ENCODE assay signal across 8 mouse cellular contexts in genomic region chr5:143818461-143818860, GRCm38 (mm10). TPM values are rescaled to one million over a fixed set of nuclear protein-coding genes. Genes with fewer than 3 reads are reported as not detected.
A peak's percentile ranks its signal among the peaks of the same experiment; 100 is the strongest.
DNase-seq lines count a peak whose midpoint lies in the region; ATAC-seq lines count a peak whose summit lies in the region.

No protein-coding gene starts in this region.

- peak overlapping the region; percentile 93 for H3K4me2 ChIP-seq in heart, embryonic 14.5 days (ENCODE audit: low read length)
- H3K4me2 ChIP-seq in heart, embryonic 16.5 days (ENCODE audit: low read depth, low read length), result peak overlapping the region; percentile 86

- no peaks in the 10 kb centered on the region; the same call in 1 of the 2 replicates for H3K27me3 ChIP-seq in heart, embryonic 14.5 days (ENCODE audit: control insufficient read depth, insufficient read depth, low read length)
- no peaks in the 10 kb centered on the region for H3K27me3 ChIP-seq in heart, embryonic 16.5 days (ENCODE audit: control insufficient read depth, insufficient read depth, low read length)

- peak overlapping the region; percentile 65 to 89 for H3K4me3 ChIP-seq in heart, embryonic 14.5 days (ENCODE audit: control insufficient read depth in 1 of 2, insufficient read depth in 1 of 2, low read depth in 1 of 2, low read length in 2 of 2)
- peak overlapping the region; percentile 91 for H3K4me3 ChIP-seq in heart, embryonic 16.5 days (ENCODE audit: low read length)

- no peaks in the 10 kb centered on the region for H3K9me3 ChIP-seq in heart, embryonic 14.5 days (ENCODE audit: control insufficient read depth, low read length)
- no peaks in the 10 kb centered on the region for H3K9me3 ChIP-seq in heart, embryonic 16.5 days (replicated peaks; ENCODE audit: control insufficient read depth, low read length)

- H3K36me3 ChIP-seq in heart, embryonic 14.5 days (ENCODE audit: control insufficient read depth, insufficient read depth, low read length), result no peaks in the 10 kb centered on the region
- H3K36me3 ChIP-seq in heart, embryonic 16.5 days (ENCODE audit: control insufficient read depth, insufficient read depth), result no peaks in the 10 kb centered on the region

- H3K27ac ChIP-seq in heart, embryonic 14.5 days (replicated peaks in 1 of 2; ENCODE audit: control insufficient read depth in 1 of 2, insufficient read depth in 1 of 2, low read depth in 2 of 2, low read length in 2 of 2), result no peak overlapping the region
- H3K27ac ChIP-seq in heart, embryonic 16.5 days (ENCODE audit: low read length), result no peak overlapping the region

- no peak for ATAC-seq in heart, embryonic 14.5 days (ENCODE audit: insufficient number of reproducible peaks, insufficient read depth, low FRiP score, low read depth)
- no peak for ATAC-seq in heart, embryonic 16.5 days (replicated peaks; ENCODE audit: extremely low read depth, insufficient read depth, low FRiP score)
- 0 out of 2 replicates have a peak, but pooled peaks have one; percentile 5 for ATAC-seq in megakaryocyte-erythroid progenitor cell, adult 5-6 weeks (replicated peaks; ENCODE audit: low FRiP score, low TSS enrichment, poor library complexity, severe bottlenecking)
- no peak for ATAC-seq in CD4-positive, CD25-positive, alpha-beta regulatory T cell, adult 4 months

- H3K9ac ChIP-seq in heart, embryonic 14.5 days (ENCODE audit: low read length), result peak overlapping the region; percentile 86
- H3K9ac ChIP-seq in heart, embryonic 16.5 days (ENCODE audit: low read length), result peak overlapping the region; percentile 81

- peaks cover 2 to 11% of the 10 kb centered on the region in 2 experiments; a peak in 3 of 4 replicates for H3K4me1 ChIP-seq in heart, embryonic 14.5 days (ENCODE audit: control insufficient read depth in 2 of 2, insufficient read depth in 2 of 2, low read length in 2 of 2)
- peaks cover 11% of the 10 kb centered on the region for H3K4me1 ChIP-seq in heart, embryonic 16.5 days (ENCODE audit: control insufficient read depth, insufficient read depth, low read length)

- no peak for DNase-seq in heart, adult 18-20 months
- DNase-seq in MN1 (ENCODE audit: low spot score), result peak; percentile 45
- no peak for DNase-seq in thymus, postnatal 4 days
- DNase-seq in urinary bladder, adult 18-20 months (ENCODE audit: low spot score in 2 of 2), result no peak

- WGBS in heart, embryonic 14.5 days, result 7% methylated on average over 10 of the region's 10 CpGs
- 6% methylated on average over 10 of the region's 10 CpGs for WGBS in heart, embryonic 16.5 days

RNA-seq across cellular contexts. Expression of gene Eif2ak1, which starts 0.9 kb away (rescaled TPM):
- 25.2 and 25.9 TPM in 2 replicates for polyA plus RNA-seq in heart, embryonic 14.5 days (2014; fragmentation: Nextera tagmentation; extraction: Ambion mirVana)
- total RNA-seq in heart, adult 18-20 months (2021), result 10 to 100 TPM; 17.1 to 21.2 TPM
- polyA plus RNA-seq in heart, embryonic 16.5 days (2015; fragmentation: Nextera tagmentation; extraction: Ambion mirVana), result 26.3 and 26.4 TPM in 2 replicates
- 42.5 and 46.7 TPM in 2 replicates for total RNA-seq in megakaryocyte-erythroid progenitor cell, adult 5-6 weeks (2014; fragmentation: Nextera tagmentation)
- 40.8 and 64.6 TPM in 2 replicates for total RNA-seq in megakaryocyte-erythroid progenitor cell, adult 5-6 weeks (2017)
- 10 to 100 TPM; 23.7 to 26.6 TPM for polyA plus RNA-seq in CD4-positive, CD25-positive, alpha-beta regulatory T cell, adult 4 months (2017; shearing (Covaris generic))
